Mouse (Mus musculus) neutrophil, adult 65 days (primary cell): ENCODE results near the gene Esam. TPM values are rescaled to one million over a fixed set of nuclear protein-coding genes. Genes with fewer than 3 reads are reported as not detected.

Source experiments
- total RNA-seq: library from RNA; stranded (reverse); gene quantifications from 2 replicates; pipeline ENCODE4 v1.2.4, GENCODE M21; 2023

Esam gene
- not detected in 2 replicates for total RNA-seq

GRCm38 (mm10) chr9:37527396-37528224 is at the start of gene Esam:
TSS of gene Esam (plus strand) at chr9:37528078.

GRCm38 (mm10) chr9:37488611-37489396 is 39.1 kb upstream of the Esam start, which contains the start of gene Msantd2:
TSS of gene Msantd2 (plus strand) at chr9:37489319.

GRCm38 (mm10) chr9:37539170-37540025 is 11.5 kb downstream of the Esam start, which contains the start of gene Vsig2:
TSS of gene Vsig2 (plus strand) at chr9:37539255.

GRCm38 (mm10) chr9:37552536-37553293 is 24.8 kb downstream of the Esam start, which contains the start of gene Nrgn:
TSS of gene Nrgn (minus strand) at chr9:37552904.

GRCm38 (mm10) chr9:37554838-37555748 is 27.2 kb downstream of the Esam start, which contains the start of gene Siae:
TSS of gene Siae (plus strand) at chr9:37555698.

Other genes with a start within 250 kb of the Esam start
- gene Ccdc15, start 179.6 kb upstream of the Esam start, total RNA-seq = 7.9 and 8.7 TPM in 2 replicates
- not detected in 2 replicates for gene Hepacam, start 160.7 kb upstream of the Esam start, total RNA-seq
- 1.0 TPM in 1 of 2 replicates, not detected in the other for gene Robo4, start 126.2 kb upstream of the Esam start, total RNA-seq
- gene Robo3, start 94.8 kb upstream of the Esam start, total RNA-seq = 0.32 TPM in 1 of 2 replicates, not detected in the other
- gene Msantd2, start 38.8 kb upstream of the Esam start, total RNA-seq = 6.8 and 10.4 TPM in 2 replicates
- gene Vsig2, start 11.2 kb downstream of the Esam start, total RNA-seq = not detected in 2 replicates
- gene Nrgn, start 24.8 kb downstream of the Esam start, total RNA-seq = 1.4 and 1.9 TPM in 2 replicates
- 2.5 and 2.6 TPM in 2 replicates for gene Siae, start 27.6 kb downstream of the Esam start, total RNA-seq
- gene Spa17, start 85.6 kb downstream of the Esam start, total RNA-seq = 0.73 TPM in 1 of 2 replicates, not detected in the other
- gene Tbrg1, start 129.2 kb downstream of the Esam start, total RNA-seq = 50.3 and 54.0 TPM in 2 replicates
- not detected in 2 replicates for gene Panx3, start 141.2 kb downstream of the Esam start, total RNA-seq
- not detected in 2 replicates for gene Olfr160, start 188.2 kb downstream of the Esam start, total RNA-seq
- gene Olfr874, start 217.0 kb downstream of the Esam start, total RNA-seq = not detected in 2 replicates
- not detected in 2 replicates for gene Olfr875, start 243.8 kb downstream of the Esam start, total RNA-seq